Mouse (Mus musculus): ENCODE results near the gene Fignl2.

The Fignl2 gene

GRCm38 (mm10) chr15:101093988-101094387, 15.6 kb upstream of the Fignl2 start:
- no peak for DNase-seq (ENCODE audit: extremely low read depth, insufficient read length, low spot score)

GRCm38 (mm10) chr15:101092829-101093648, 14.7 kb upstream of the Fignl2 start:
- DNase-seq (ENCODE audit: extremely low read depth, insufficient read length, low spot score): no peak

- DNase-seq (ENCODE audit: extremely low read depth, insufficient read length, low spot score): no peak
Measured at GRCm38 (mm10) chr15:101092121-101092828, 13.9 kb upstream of the Fignl2 start.

GRCm38 (mm10) chr15:101091551-101091950, 13.2 kb upstream of the Fignl2 start:
- DNase-seq (ENCODE audit: extremely low read depth, insufficient read length, low spot score): no peak

- no peak for DNase-seq (ENCODE audit: extremely low read depth, insufficient read length, low spot score)
Measured at GRCm38 (mm10) chr15:101088291-101088690, 9.9 kb upstream of the Fignl2 start.

GRCm38 (mm10) chr15:101086956-101087355, 8.6 kb upstream of the Fignl2 start:
- DNase-seq (ENCODE audit: extremely low read depth, insufficient read length, low spot score): peak; percentile 80

GRCm38 (mm10) chr15:101086451-101086850, 8.1 kb upstream of the Fignl2 start:
- DNase-seq (ENCODE audit: extremely low read depth, insufficient read length, low spot score): no peak

- DNase-seq (ENCODE audit: extremely low read depth, insufficient read length, low spot score): no peak
Measured at GRCm38 (mm10) chr15:101084499-101084898, 6.1 kb upstream of the Fignl2 start.

GRCm38 (mm10) chr15:101082236-101082635, 3.9 kb upstream of the Fignl2 start:
- no peak for DNase-seq (ENCODE audit: extremely low read depth, insufficient read length, low spot score)

GRCm38 (mm10) chr15:101081035-101081548, 2.7 kb upstream of the Fignl2 start:
- no peak for DNase-seq (ENCODE audit: extremely low read depth, insufficient read length, low spot score)

- no peak for DNase-seq (ENCODE audit: extremely low read depth, insufficient read length, low spot score)
Measured at GRCm38 (mm10) chr15:101080031-101080520, 1.7 kb upstream of the Fignl2 start.

GRCm38 (mm10) chr15:101078731-101079156, 377 bp upstream of the Fignl2 start:
- no peak for DNase-seq (ENCODE audit: extremely low read depth, insufficient read length, low spot score)

- DNase-seq (ENCODE audit: extremely low read depth, insufficient read length, low spot score): no peak
Measured at GRCm38 (mm10) chr15:101077001-101077812, 1.2 kb downstream of the Fignl2 start.

- no peak for DNase-seq (ENCODE audit: extremely low read depth, insufficient read length, low spot score)
Measured at GRCm38 (mm10) chr15:101076071-101077000, 2.0 kb downstream of the Fignl2 start.

GRCm38 (mm10) chr15:101075656-101076055, 2.7 kb downstream of the Fignl2 start:
- no peak for DNase-seq (ENCODE audit: extremely low read depth, insufficient read length, low spot score)

- no peak for DNase-seq (ENCODE audit: extremely low read depth, insufficient read length, low spot score)
Measured at GRCm38 (mm10) chr15:101075150-101075549, 3.2 kb downstream of the Fignl2 start.

- DNase-seq (ENCODE audit: extremely low read depth, insufficient read length, low spot score): no peak
Measured at GRCm38 (mm10) chr15:101074067-101074466, 4.3 kb downstream of the Fignl2 start.

GRCm38 (mm10) chr15:101072736-101073135, 5.6 kb downstream of the Fignl2 start:
- no peak for DNase-seq (ENCODE audit: extremely low read depth, insufficient read length, low spot score)

- no peak for DNase-seq (ENCODE audit: extremely low read depth, insufficient read length, low spot score)
Measured at GRCm38 (mm10) chr15:101070762-101071161, 7.6 kb downstream of the Fignl2 start.

Data from 3134 (cell line).